Comparison of ENCODE assay signal across 9 mouse cellular contexts in genomic region chr10:87488429-87489145, GRCm38 (mm10). TPM values are rescaled to one million over a fixed set of nuclear protein-coding genes. Genes with fewer than 3 reads are reported as not detected.
A peak's percentile ranks its signal among the peaks of the same experiment; 100 is the strongest.
DNase-seq lines count a peak whose midpoint lies in the region; ATAC-seq lines count a peak whose summit lies in the region.
"Had no signal": no experiment of that assay in that cellular context is flagged by ENCODE, and none has a peak within 500 bp of the region (broad histone marks: within the 10 kb centered on the region; RNA-seq: fewer than 3 reads in every experiment).

No protein-coding gene starts in this region.

- H3K9me3 ChIP-seq in embryonic facial prominence, embryonic 11.5 days (replicated peaks; ENCODE audit: control insufficient read depth, low read length): no peaks in the 10 kb centered on the region
- no peaks in the 10 kb centered on the region for H3K9me3 ChIP-seq in neural tube, embryonic 14.5 days (ENCODE audit: control insufficient read depth, low read length)

- H3K27me3 ChIP-seq in embryonic facial prominence, embryonic 11.5 days (ENCODE audit: control insufficient read depth, insufficient read depth, low read length): peaks cover 74% of the 10 kb centered on the region
- H3K27me3 ChIP-seq in neural tube, embryonic 14.5 days (ENCODE audit: control insufficient read depth, insufficient read depth, low read length): no peaks in the 10 kb centered on the region

- DNase-seq in right cerebral cortex, adult 18-20 months: peak; percentile 43
- DNase-seq in right cerebral cortex, postnatal 25 days: no peak
- peak; percentile 83 for DNase-seq in embryonic facial prominence, embryonic 11.5 days (ENCODE audit: low spot score)
- DNase-seq in kidney, postnatal 4 days: peak; percentile 43 to 59
- no peak for DNase-seq in spleen, adult 12 weeks (ENCODE audit: low spot score)
- no peak for DNase-seq in spleen, postnatal 14 days (ENCODE audit: low spot score in 2 of 2)

- H3K4me1 ChIP-seq in embryonic facial prominence, embryonic 11.5 days (ENCODE audit: control insufficient read depth, insufficient read depth, low read length): peaks cover 2% of the 10 kb centered on the region; the same call in 1 of the 2 replicates
- H3K4me1 ChIP-seq in neural tube, embryonic 14.5 days (ENCODE audit: control insufficient read depth, insufficient read depth, low read length): peaks cover 22% of the 10 kb centered on the region

- peak; percentile 77 for ATAC-seq in embryonic facial prominence, embryonic 11.5 days (replicated peaks; ENCODE audit: insufficient number of reproducible peaks, low FRiP score, low TSS enrichment, low read depth)
- peak; percentile 78 for ATAC-seq in neural tube, embryonic 14.5 days (ENCODE audit: low read depth)
- no peak for ATAC-seq in granulocyte monocyte progenitor cell, adult 5-6 weeks (replicated peaks; ENCODE audit: poor library complexity, severe bottlenecking)

- no peak overlapping the region for H3K27ac ChIP-seq in embryonic facial prominence, embryonic 11.5 days (replicated peaks; ENCODE audit: low read depth, low read length)
- H3K27ac ChIP-seq in neural tube, embryonic 14.5 days (ENCODE audit: low read depth, low read length): peak overlapping the region; percentile 78

- peak overlapping the region; percentile 19 for H3K4me2 ChIP-seq in embryonic facial prominence, embryonic 11.5 days (ENCODE audit: low read depth, low read length)
- H3K4me2 ChIP-seq in neural tube, embryonic 14.5 days (ENCODE audit: low read depth, low read length): peak overlapping the region; percentile 48

- H3K36me3 ChIP-seq in embryonic facial prominence, embryonic 11.5 days (replicated peaks; ENCODE audit: control insufficient read depth, insufficient read depth, low read depth, low read length): no peaks in the 10 kb centered on the region
- no peaks in the 10 kb centered on the region for H3K36me3 ChIP-seq in neural tube, embryonic 14.5 days (ENCODE audit: control insufficient read depth, insufficient read depth, low read length)

- under 1% methylated on average over 16 of the region's 16 CpGs for WGBS in embryonic facial prominence, embryonic 11.5 days
- WGBS in neural tube, embryonic 14.5 days: under 1% methylated on average over 16 of the region's 16 CpGs

- H3K9ac ChIP-seq in embryonic facial prominence, embryonic 11.5 days (replicated peaks; ENCODE audit: low read length): no peak overlapping the region
- H3K9ac ChIP-seq in neural tube, embryonic 14.5 days (replicated peaks; ENCODE audit: low read depth, low read length): peak overlapping the region; percentile 37

- H3K4me3 ChIP-seq in embryonic facial prominence, embryonic 11.5 days (ENCODE audit: low read depth, low read length): no peak overlapping the region
- H3K4me3 ChIP-seq in neural tube, embryonic 14.5 days (ENCODE audit: low read depth, low read length): no peak overlapping the region

RNA-seq across cellular contexts. Expression of gene Ascl1, which starts 4.9 kb away (rescaled TPM):
- polyA plus RNA-seq in embryonic facial prominence, embryonic 11.5 days (2014; fragmentation: Nextera tagmentation; extraction: Ambion mirVana): 10.6 and 11.1 TPM in 2 replicates
- 8.7 and 8.8 TPM in 2 replicates for polyA plus RNA-seq in neural tube, embryonic 14.5 days (2014; fragmentation: Nextera tagmentation; extraction: Ambion mirVana)
- total RNA-seq in granulocyte monocyte progenitor cell, adult 5-6 weeks (2014; fragmentation: Nextera tagmentation): not detected in 2 replicates
- not detected in 2 replicates for total RNA-seq in granulocyte monocyte progenitor cell, adult 5-6 weeks (2017)
- polyA plus RNA-seq: testis, adult 2 months had no signal

RNA-seq across cellular contexts. Expression of gene Pah, which starts 33.0 kb away (rescaled TPM):
- not detected in 2 replicates for polyA plus RNA-seq in embryonic facial prominence, embryonic 11.5 days (2014; fragmentation: Nextera tagmentation; extraction: Ambion mirVana)
- not detected in 2 replicates for polyA plus RNA-seq in neural tube, embryonic 14.5 days (2014; fragmentation: Nextera tagmentation; extraction: Ambion mirVana)
- total RNA-seq in granulocyte monocyte progenitor cell, adult 5-6 weeks (2014; fragmentation: Nextera tagmentation): not detected in 2 replicates
- not detected in 2 replicates for total RNA-seq in granulocyte monocyte progenitor cell, adult 5-6 weeks (2017)

Comparison
In these comparisons a context has a peak if more than half of its experiments do, and no peak if none do; other contexts are left out.
1. DNase-seq: peak in right cerebral cortex, adult 18-20 months (single experiment), embryonic facial prominence, embryonic 11.5 days (single experiment) and kidney, postnatal 4 days (2 of 2); none in right cerebral cortex, postnatal 25 days (single experiment), spleen, adult 12 weeks (single experiment) and spleen, postnatal 14 days (0 of 2).